Mouse (Mus musculus) heart, adult 8-10 months (tissue): Measurements from ENCODE around the gene Ssbp4. TPM values are rescaled to one million over a fixed set of nuclear protein-coding genes. Genes with fewer than 3 reads are reported as not detected.

Experiments
- DNase-seq: peaks from one replicate; pipeline ENCODE4 v3.0.0; 2022; ENCODE audit warnings: low spot score
- total RNA-seq, 4 experiments: library from RNA; stranded (reverse); gene quantifications; 2 replicates each; pipeline ENCODE4 v1.2.4; 2022

Gene Ssbp4
- total RNA-seq, 4 experiments from 2014 or later = 29.1 to 34.1 (median 31.3) TPM

- DNase-seq = peak; percentile 48
Observed at GRCm38 (mm10) chr8:70552836-70553235, 55.8 kb downstream of the Ssbp4 start.

GRCm38 (mm10) chr8:70551558-70552161 lies 57.0 kb downstream of the Ssbp4 start:
- DNase-seq = peak; percentile 53

- no peak for DNase-seq
Observed at GRCm38 (mm10) chr8:70549412-70550184, 59.1 kb downstream of the Ssbp4 start.

GRCm38 (mm10) chr8:70547762-70548161 lies 60.9 kb downstream of the Ssbp4 start:
- no peak for DNase-seq

Other genes starting within 250 kb of the Ssbp4 start
- gene Comp, start 235.3 kb downstream of the Ssbp4 start, total RNA-seq = 1 to 10 TPM; 4.7 to 7.7 (median 6.2) TPM
- 1 to 10 TPM; 7.5 to 9.8 (median 7.6) TPM for gene Crtc1, start 169.3 kb downstream of the Ssbp4 start, total RNA-seq
- gene Klhl26, start 131.9 kb downstream of the Ssbp4 start, total RNA-seq = 1 to 10 TPM; 8.1 to 9.3 (median 8.4) TPM
- not detected for gene Tmem59l, start 121.5 kb downstream of the Ssbp4 start, total RNA-seq
- gene Crlf1, start 115.7 kb downstream of the Ssbp4 start, total RNA-seq = under 1 TPM in 2 of 4 experiments, not detected in 2; 0.57 to 0.97 TPM
- 100 to 1,000 TPM; 118 to 133 (median 124) TPM for gene Rex1bd, start 102.1 kb downstream of the Ssbp4 start, total RNA-seq
- 1,000 to 10,000 TPM; 1,436 to 1,703 (median 1,558) TPM for gene Uba52, start 98.1 kb downstream of the Ssbp4 start, total RNA-seq
- gene Fkbp8, start 81.1 kb downstream of the Ssbp4 start, total RNA-seq = 100 to 1,000 TPM; 135 to 145 (median 137) TPM
- 100 to 1,000 TPM in 3 of 4 experiments, 10 to 100 TPM in 1; 97.9 to 114 (median 103) TPM for gene Kxd1, start 80.9 kb downstream of the Ssbp4 start, total RNA-seq
- 10 to 100 TPM in 3 of 4 experiments, 1 to 10 TPM in 1; 9.3 to 12.4 (median 10.6) TPM for gene Ell, start 69.4 kb downstream of the Ssbp4 start, total RNA-seq
- gene Isyna1, start 14.5 kb downstream of the Ssbp4 start, total RNA-seq = 10 to 100 TPM; 15.5 to 37.5 (median 23.7) TPM
- gene Lrrc25, start 7.3 kb upstream of the Ssbp4 start, total RNA-seq = 1 to 10 TPM; 1.4 to 2.3 (median 1.8) TPM
- 1 to 10 TPM in 2 of 4 experiments, under 1 TPM in 2; 0.69 to 1.9 (median 1.2) TPM for gene Gdf15, start 23.6 kb upstream of the Ssbp4 start, total RNA-seq
- 10 to 100 TPM; 40.0 to 57.7 (median 44.4) TPM for gene Pgpep1, start 51.5 kb upstream of the Ssbp4 start, total RNA-seq
- 10 to 100 TPM; 57.9 to 67.1 (median 63.4) TPM for gene Lsm4, start 64.4 kb upstream of the Ssbp4 start, total RNA-seq
- gene Jund, start 90.1 kb upstream of the Ssbp4 start, total RNA-seq = 100 to 1,000 TPM in 3 of 4 experiments, 10 to 100 TPM in 1; 84.2 to 134 (median 114) TPM
- under 1 TPM in 1 of 4 experiments, not detected in 3; 0.06 TPM for gene Iqcn, start 94.6 kb upstream of the Ssbp4 start, total RNA-seq
- gene Gm3336, start 109.7 kb upstream of the Ssbp4 start, total RNA-seq = not detected
- gene Pde4c, start 114.8 kb upstream of the Ssbp4 start, total RNA-seq = 1 to 10 TPM; 1.8 to 3.7 (median 2.4) TPM
- 10 to 100 TPM; 46.3 to 60.7 (median 50.6) TPM for gene Rab3a, start 145.8 kb upstream of the Ssbp4 start, total RNA-seq
- gene Mpv17l2, start 152.1 kb upstream of the Ssbp4 start, total RNA-seq = 10 to 100 TPM; 23.2 to 32.5 (median 27.7) TPM
- gene Pik3r2, start 167.8 kb upstream of the Ssbp4 start, total RNA-seq = 10 to 100 TPM; 19.3 to 24.1 (median 22.2) TPM
- gene Mast3, start 196.2 kb upstream of the Ssbp4 start, total RNA-seq = 1 to 10 TPM; 6.5 to 8.4 (median 7.1) TPM
- under 1 TPM in 2 of 4 experiments, not detected in 2; 0.16 to 0.49 TPM for gene Il12rb1, start 199.6 kb upstream of the Ssbp4 start, total RNA-seq
- 10 to 100 TPM in 3 of 4 experiments, 1 to 10 TPM in 1; 7.9 to 23.0 (median 13.6) TPM for gene Arrdc2, start 230.8 kb upstream of the Ssbp4 start, total RNA-seq